In genomic region chrX:102031851-102032250, GRCm38 (mm10) we compare ENCODE assay signal across 9 mouse cellular contexts. TPM values are rescaled to one million over a fixed set of nuclear protein-coding genes. Genes with fewer than 3 reads are reported as not detected.
DNase-seq lines count a peak whose midpoint lies in the region; ATAC-seq and TF ChIP-seq lines count a peak whose summit lies in the region.
"Had no signal": no experiment of that assay in that cellular context is flagged by ENCODE, and none has a peak within 500 bp of the region (broad histone marks: within the 10 kb centered on the region; RNA-seq: fewer than 3 reads in every experiment).

No protein-coding gene starts in this region.

- no peaks in the 10 kb centered on the region for H3K36me3 ChIP-seq in liver, embryonic 16.5 days (ENCODE audit: control insufficient read depth, insufficient read depth)
- H3K36me3 ChIP-seq: G1E had no signal

- no peaks in the 10 kb centered on the region for H3K9me3 ChIP-seq in liver, embryonic 16.5 days (replicated peaks; ENCODE audit: control insufficient read depth, low read length)
- H3K9me3 ChIP-seq: G1E had no signal

- H3K4me2 ChIP-seq in liver, embryonic 16.5 days (ENCODE audit: low read depth, low read length) = no peak overlapping the region

- no peak overlapping the region for H3K4me3 ChIP-seq in liver, embryonic 16.5 days (ENCODE audit: low read depth, low read length)
- no peak overlapping the region for H3K4me3 ChIP-seq in cerebellum, adult 2 months (replicated peaks; ENCODE audit: insufficient read depth, low read depth, low read length)

- no peaks in the 10 kb centered on the region for H3K27me3 ChIP-seq in liver, embryonic 16.5 days (ENCODE audit: control insufficient read depth, insufficient read depth, low read depth, low read length)
- no peaks in the 10 kb centered on the region for H3K27me3 ChIP-seq in cerebellum, adult 2 months (ENCODE audit: control insufficient read depth, insufficient read depth, low read length)

- no peak overlapping the region for H3K27ac ChIP-seq in liver, embryonic 16.5 days (ENCODE audit: low read length)
- no peak overlapping the region for H3K27ac ChIP-seq in cerebellum, adult 2 months (ENCODE audit: insufficient read depth, low read length)

- no peak for TF ChIP-seq POLR2A in brain, embryonic 14.5 days (IDR thresholded peaks at IDR 0.05; ENCODE audit: borderline replicate concordance, extremely low read depth, insufficient read depth, insufficient read length, poor library complexity, severe bottlenecking)
- no peak for TF ChIP-seq POLR2A in cerebellum, adult 2 months (IDR thresholded peaks at IDR 0.05; ENCODE audit: borderline replicate concordance, insufficient read depth, low read length)

- peak; percentile 26 for DNase-seq in gastrocnemius, postnatal 25 days
- no peak for DNase-seq in gastrocnemius, adult 8-10 months (ENCODE audit: low spot score in 2 of 2)
- peak; percentile 89 for DNase-seq in CD4-positive helper T cell, adult 2 months (ENCODE audit: low read depth, low spot score)
- DNase-seq in brain, embryonic 14.5 days (ENCODE audit: low read depth) = peak; percentile 45
- peak; percentile 64 for DNase-seq in retina, embryonic 14.5 days (ENCODE audit: low spot score)
- no peak for DNase-seq in cerebellum, postnatal 10 days
- DNase-seq in cerebellum, adult 2 months = no peak

- no peaks in the 10 kb centered on the region; the same call in none of the 2 replicates for H3K4me1 ChIP-seq in liver, embryonic 16.5 days (ENCODE audit: control insufficient read depth, low read depth, low read length)
- H3K4me1 ChIP-seq in cerebellum, adult 2 months (ENCODE audit: control insufficient read depth, insufficient read depth, low read length) = peaks cover 2% of the 10 kb centered on the region; the same call in 1 of the 2 replicates

- no peak for TF ChIP-seq CTCF in brain, embryonic 14.5 days (IDR thresholded peaks at IDR 0.05; ENCODE audit: borderline replicate concordance, extremely low read depth, insufficient read depth, insufficient read length)
- TF ChIP-seq CTCF in cerebellum, adult 2 months (IDR thresholded peaks at IDR 0.05; ENCODE audit: borderline replicate concordance, insufficient read depth, low read depth, low read length) = no peak

- WGBS in liver, embryonic 16.5 days (ENCODE audit: insufficient replicate concordance) = 38% methylated on average over 6 of the region's 6 CpGs
- 66% methylated on average over 6 of the region's 6 CpGs for WGBS in cerebellum, adult 2 months

- no peak overlapping the region for H3K9ac ChIP-seq in liver, embryonic 16.5 days (ENCODE audit: low read depth, low read length)

- ATAC-seq in liver, embryonic 16.5 days (ENCODE audit: low read depth) = peak; percentile 35; the same call in 1 of the 2 replicates

RNA-seq across cellular contexts. Expression of gene Rtl5, which starts 39.3 kb away (rescaled TPM):
- total RNA-seq in gastrocnemius, postnatal 25 days (2021) = under 1 TPM; 0.61 to 0.88 TPM
- total RNA-seq in gastrocnemius, adult 8-10 months (2022) = under 1 TPM; 0.15 to 0.43 (median 0.33) TPM
- 64.7 and 82.5 TPM in 2 replicates for polyA plus RNA-seq in brain, embryonic 14.5 days (2012; rRNA removed)
- 0.13 and 0.18 TPM in 2 replicates for polyA plus RNA-seq in liver, embryonic 16.5 days (2015; fragmentation: Nextera tagmentation; extraction: Ambion mirVana)
- 14.7 and 16.1 TPM in 2 replicates for polyA plus RNA-seq in cerebellum, adult 2 months (2012; rRNA removed)
- polyA plus RNA-seq: G1E had no signal

Comparison
In these comparisons a context has a peak if more than half of its experiments do, and no peak if none do; other contexts are left out.
1. DNase-seq: peak in gastrocnemius, postnatal 25 days (single experiment), CD4-positive helper T cell, adult 2 months (single experiment), brain, embryonic 14.5 days (single experiment) and retina, embryonic 14.5 days (single experiment); none in gastrocnemius, adult 8-10 months (0 of 2), cerebellum, postnatal 10 days (0 of 2) and cerebellum, adult 2 months (0 of 2).
2. RNA of gene Rtl5, which starts 39.3 kb away (polyA plus RNA-seq): 64.7 to 82.5 TPM in brain, embryonic 14.5 days and 14.7 to 16.1 TPM in cerebellum, adult 2 months; 0.13 to 0.18 TPM in liver, embryonic 16.5 days; every median in the first group is over 10 times any median in the second.